Mouse (Mus musculus): ENCODE results near the gene Cdk9. TPM values are rescaled to one million over a fixed set of nuclear protein-coding genes. Genes with fewer than 3 reads are reported as not detected.

The Cdk9 gene
- polyA plus RNA-seq, 1 experiment, result 154 TPM

DNA sequence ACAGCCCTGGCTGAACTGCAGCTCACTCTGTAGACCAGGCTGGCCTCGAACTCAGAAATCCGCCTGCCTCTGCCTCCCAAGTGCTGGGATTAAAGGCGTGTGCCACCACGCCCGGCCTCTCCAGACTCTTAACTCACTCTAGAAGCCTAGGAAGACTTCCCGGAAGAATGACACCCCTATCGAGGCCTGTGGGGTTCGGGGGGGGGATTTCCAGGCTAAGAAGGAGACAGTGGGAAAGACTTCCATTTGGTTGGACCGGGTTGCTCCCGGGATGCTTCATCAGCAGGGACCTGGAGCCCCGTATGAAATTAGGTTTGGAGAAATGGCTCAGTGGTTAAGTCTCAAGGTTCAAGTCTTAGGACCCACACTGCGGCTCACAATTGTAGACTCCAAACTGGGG, 18.2 kb downstream of the Cdk9 start:
- Histone ChIP-seq H3K27ac (ENCODE audit: control insufficient read depth, insufficient read depth, low read depth, low read length, poor library complexity) (no peak overlapping the region), H3K4me3 (replicated peaks; ENCODE audit: control insufficient read depth, low read depth, low read length) (no peak overlapping the region), H3K4me1 (ENCODE audit: control insufficient read depth, insufficient read depth, low read length) (no peaks in the 10 kb centered on the region)
- no peak for TF ChIP-seq POLR2A (IDR thresholded peaks at IDR 0.05; ENCODE audit: borderline replicate concordance, control insufficient read depth, low read depth, low read length)
- no peak for TF ChIP-seq CTCF (IDR thresholded peaks at IDR 0.05; ENCODE audit: control insufficient read depth, insufficient read depth, low read length)
- WGBS, result 82% methylated on average over 12 of the region's 12 CpGs

DNA sequence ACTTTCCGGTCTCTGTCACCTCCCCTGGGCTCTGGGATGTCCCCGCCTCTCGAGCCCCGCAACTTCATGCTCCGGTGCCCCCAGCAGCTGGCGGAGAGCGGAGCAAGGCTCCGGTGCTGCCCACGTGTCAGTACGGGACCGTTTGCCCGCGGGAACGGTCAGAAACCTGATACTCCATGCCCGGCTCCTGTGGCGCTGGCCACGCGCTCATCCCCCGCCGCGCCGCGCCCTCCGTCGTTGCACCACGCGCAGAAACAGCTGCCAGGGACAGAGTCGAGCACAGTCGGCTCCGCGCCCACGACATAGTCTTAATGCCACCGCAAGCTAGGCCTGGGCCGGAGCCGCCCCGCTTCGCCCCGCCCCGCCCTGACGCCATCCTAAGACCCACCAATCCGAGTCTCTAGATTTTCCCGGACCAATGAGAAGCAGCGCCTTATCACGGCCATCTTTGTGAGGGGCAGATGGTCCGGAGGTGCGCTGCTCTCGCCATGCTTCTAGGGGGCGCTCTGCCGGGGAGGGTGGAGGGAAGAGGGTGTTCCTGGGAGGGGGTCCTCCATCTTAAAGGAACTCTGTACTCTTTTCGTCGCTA, 19.0 kb downstream of the Cdk9 start:
- peak overlapping the region; percentile 67 for H3K4me3 ChIP-seq (replicated peaks; ENCODE audit: control insufficient read depth, low read depth, low read length)
- WGBS, result under 1% methylated on average over 51 of the region's 51 CpGs
- TF ChIP-seq CTCF (IDR thresholded peaks at IDR 0.05; ENCODE audit: control insufficient read depth, insufficient read depth, low read length) (peak; percentile 79), POLR2A (IDR thresholded peaks at IDR 0.05; ENCODE audit: borderline replicate concordance, control insufficient read depth, low read depth, low read length) (peak; percentile 96)
- no peaks in the 10 kb centered on the region; the same call in 1 of the 2 replicates for H3K4me1 ChIP-seq (ENCODE audit: control insufficient read depth, insufficient read depth, low read length)
- peak overlapping the region; percentile 58 for H3K27ac ChIP-seq (ENCODE audit: control insufficient read depth, insufficient read depth, low read depth, low read length, poor library complexity)

DNA sequence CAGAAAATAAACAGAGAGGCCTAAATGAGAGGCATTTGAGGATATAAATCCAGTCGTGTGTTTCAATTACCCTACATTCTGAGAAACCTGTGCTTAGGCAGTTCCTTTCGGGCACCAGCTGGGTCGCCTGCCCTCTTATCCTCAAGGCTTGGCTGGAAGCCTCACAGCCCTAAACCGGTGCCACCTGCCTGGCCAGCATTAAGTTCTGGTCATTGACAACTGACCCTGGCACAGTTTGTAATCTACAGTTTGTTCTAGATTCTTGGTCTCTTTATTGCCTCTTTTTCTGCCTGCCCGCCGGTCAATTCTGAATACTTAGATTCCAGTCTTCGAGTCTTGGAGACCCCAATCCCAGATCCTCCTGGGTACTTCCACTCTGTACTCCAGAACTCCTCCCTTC, 19.6 kb downstream of the Cdk9 start:
- Histone ChIP-seq H3K4me1 (ENCODE audit: control insufficient read depth, insufficient read depth, low read length) (no peaks in the 10 kb centered on the region; the same call in 1 of the 2 replicates), H3K27ac (ENCODE audit: control insufficient read depth, insufficient read depth, low read depth, low read length, poor library complexity) (no peak overlapping the region), H3K4me3 (replicated peaks; ENCODE audit: control insufficient read depth, low read depth, low read length) (peak overlapping the region; percentile 67)
- WGBS, result 3% methylated on average over 7 of the region's 7 CpGs
- TF ChIP-seq CTCF (IDR thresholded peaks at IDR 0.05; ENCODE audit: control insufficient read depth, insufficient read depth, low read length) (no peak), POLR2A (IDR thresholded peaks at IDR 0.05; ENCODE audit: borderline replicate concordance, control insufficient read depth, low read depth, low read length) (no peak)

DNA sequence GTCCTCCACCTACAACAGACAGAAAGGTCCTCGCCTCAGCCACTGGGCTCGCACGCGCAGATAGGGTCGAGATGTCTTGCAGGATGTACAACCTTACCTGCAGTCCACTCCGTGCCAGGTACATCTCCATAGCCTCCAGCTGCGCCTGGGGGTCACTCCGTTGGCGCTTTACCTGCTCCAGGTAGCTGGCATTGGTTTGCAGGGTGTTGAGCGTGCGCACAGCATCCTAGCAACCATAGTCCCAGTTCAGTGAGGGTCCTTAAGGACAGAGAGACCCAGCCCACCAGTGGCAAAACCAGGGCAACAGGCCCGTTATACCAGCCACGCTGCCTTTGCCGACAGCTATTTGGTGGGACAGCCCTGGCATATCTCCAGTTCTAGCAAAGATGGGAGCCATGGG, 20.4 kb downstream of the Cdk9 start:
- WGBS, result 83% methylated on average over 14 of the region's 14 CpGs
- Histone ChIP-seq H3K4me3 (replicated peaks; ENCODE audit: control insufficient read depth, low read depth, low read length) (no peak overlapping the region), H3K27ac (ENCODE audit: control insufficient read depth, insufficient read depth, low read depth, low read length, poor library complexity) (no peak overlapping the region), H3K4me1 (ENCODE audit: control insufficient read depth, insufficient read depth, low read length) (no peaks in the 10 kb centered on the region; the same call in 1 of the 2 replicates)
- TF ChIP-seq CTCF (IDR thresholded peaks at IDR 0.05; ENCODE audit: control insufficient read depth, insufficient read depth, low read length) (no peak), POLR2A (IDR thresholded peaks at IDR 0.05; ENCODE audit: borderline replicate concordance, control insufficient read depth, low read depth, low read length) (no peak)

DNA sequence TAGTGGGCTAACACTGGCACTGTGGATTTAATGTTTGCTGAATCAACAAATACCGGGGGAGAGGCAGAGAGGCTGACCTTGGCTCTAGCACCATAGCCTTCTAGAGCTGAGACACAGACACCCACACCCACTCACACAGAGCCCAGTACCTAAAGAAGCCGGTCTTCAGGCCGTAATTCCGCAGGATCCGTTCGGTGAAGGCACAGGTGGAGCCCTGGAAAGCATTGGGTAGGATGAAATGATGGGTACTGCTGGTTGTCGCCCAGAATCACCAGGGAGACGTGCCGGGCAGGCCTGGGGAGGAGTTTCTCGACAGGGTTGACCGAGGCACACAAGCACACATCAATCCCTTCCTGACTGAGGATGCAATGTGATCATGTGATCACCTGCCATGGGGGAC, 21.8 kb downstream of the Cdk9 start:
- WGBS, result 88% methylated on average over 11 of the region's 11 CpGs
- no peak for TF ChIP-seq CTCF (IDR thresholded peaks at IDR 0.05; ENCODE audit: control insufficient read depth, insufficient read depth, low read length)
- TF ChIP-seq POLR2A (IDR thresholded peaks at IDR 0.05; ENCODE audit: borderline replicate concordance, control insufficient read depth, low read depth, low read length), result no peak
- H3K27ac ChIP-seq (ENCODE audit: control insufficient read depth, insufficient read depth, low read depth, low read length, poor library complexity), result no peak overlapping the region
- H3K4me1 ChIP-seq (ENCODE audit: control insufficient read depth, insufficient read depth, low read length), result no peaks in the 10 kb centered on the region; the same call in 1 of the 2 replicates
- H3K4me3 ChIP-seq (replicated peaks; ENCODE audit: control insufficient read depth, low read depth, low read length), result no peak overlapping the region

DNA sequence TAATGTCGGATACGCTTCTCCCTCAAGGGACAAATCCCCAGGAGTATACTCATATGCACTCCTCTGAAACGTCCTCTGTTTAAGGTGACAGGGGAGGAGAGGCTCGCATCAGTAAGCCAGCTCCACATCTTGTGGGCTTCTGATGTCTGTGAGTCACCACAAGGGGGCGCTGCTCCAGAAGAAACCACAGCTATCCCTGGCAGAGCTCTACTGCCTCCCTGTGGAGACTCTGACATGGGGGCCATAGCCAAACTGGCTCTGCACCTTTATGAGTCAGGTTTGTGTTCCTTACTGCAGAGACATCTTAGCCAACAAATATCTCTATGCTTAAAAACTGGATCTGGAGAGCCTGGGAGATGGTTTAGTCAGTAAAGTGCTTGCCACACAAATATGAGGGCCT, 23.5 kb downstream of the Cdk9 start:
- Histone ChIP-seq H3K4me3 (replicated peaks; ENCODE audit: control insufficient read depth, low read depth, low read length) (no peak overlapping the region), H3K4me1 (ENCODE audit: control insufficient read depth, insufficient read depth, low read length) (no peaks in the 10 kb centered on the region; the same call in 1 of the 2 replicates)
- WGBS, result 20% methylated on average over 5 of the region's 5 CpGs

DNA sequence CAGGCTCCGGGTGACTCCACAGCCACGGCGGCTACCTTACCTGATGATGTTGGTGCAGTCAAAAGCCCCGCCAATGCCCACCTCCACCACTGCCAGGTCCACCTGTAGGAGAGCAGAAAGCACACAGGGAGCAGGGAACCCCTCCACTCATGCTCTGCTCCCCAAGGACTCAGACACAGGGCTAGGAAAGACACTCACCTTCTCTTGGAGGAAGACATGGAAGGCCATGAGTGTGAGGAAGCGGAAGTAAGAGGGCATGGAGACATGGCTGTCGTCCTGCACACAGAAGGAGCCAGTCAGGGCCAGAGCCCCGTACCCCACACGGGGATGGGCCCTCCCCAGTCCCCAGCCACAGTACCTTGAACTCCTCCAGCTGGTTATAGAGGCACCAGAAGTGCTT, 25.3 kb downstream of the Cdk9 start:
- TF ChIP-seq CTCF (IDR thresholded peaks at IDR 0.05; ENCODE audit: control insufficient read depth, insufficient read depth, low read length), result no peak
- TF ChIP-seq POLR2A (IDR thresholded peaks at IDR 0.05; ENCODE audit: borderline replicate concordance, control insufficient read depth, low read depth, low read length), result no peak
- WGBS, result 89% methylated on average over 8 of the region's 8 CpGs
- Histone ChIP-seq H3K4me3 (replicated peaks; ENCODE audit: control insufficient read depth, low read depth, low read length) (no peak overlapping the region), H3K27ac (ENCODE audit: control insufficient read depth, insufficient read depth, low read depth, low read length, poor library complexity) (no peak overlapping the region), H3K4me1 (ENCODE audit: control insufficient read depth, insufficient read depth, low read length) (no peaks in the 10 kb centered on the region; the same call in 1 of the 2 replicates)

More for the DNA sequence above, 23.5 kb downstream of the Cdk9 start:
- TF ChIP-seq CTCF (IDR thresholded peaks at IDR 0.05; ENCODE audit: control insufficient read depth, insufficient read depth, low read length) (peak; percentile 100), POLR2A (IDR thresholded peaks at IDR 0.05; ENCODE audit: borderline replicate concordance, control insufficient read depth, low read depth, low read length) (no peak)
- no peak overlapping the region for H3K27ac ChIP-seq (ENCODE audit: control insufficient read depth, insufficient read depth, low read depth, low read length, poor library complexity)

DNA sequence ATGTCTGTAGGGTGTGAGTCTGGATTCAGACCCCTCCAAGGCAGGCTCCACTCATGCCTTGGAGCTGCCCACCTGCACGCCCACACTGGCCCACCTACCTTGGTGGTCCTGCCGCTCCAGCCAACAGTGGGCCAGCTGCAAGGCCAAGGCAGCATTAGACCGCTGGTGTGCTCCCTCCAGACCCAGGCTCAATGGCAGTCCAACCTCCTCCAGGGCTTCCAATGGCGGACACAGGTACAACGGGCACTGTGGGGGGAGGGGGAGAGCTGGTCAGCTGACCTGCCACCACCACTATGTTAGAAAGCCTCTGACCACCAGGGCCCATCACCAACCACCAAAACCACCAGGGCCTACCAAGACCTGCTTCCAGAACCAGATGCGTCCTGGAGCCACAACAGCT, 26.2 kb downstream of the Cdk9 start:
- Histone ChIP-seq H3K4me1 (ENCODE audit: control insufficient read depth, insufficient read depth, low read length) (no peaks in the 10 kb centered on the region; the same call in 1 of the 2 replicates), H3K4me3 (replicated peaks; ENCODE audit: control insufficient read depth, low read depth, low read length) (no peak overlapping the region), H3K27ac (ENCODE audit: control insufficient read depth, insufficient read depth, low read depth, low read length, poor library complexity) (no peak overlapping the region)
- WGBS, result 86% methylated on average over 6 of the region's 6 CpGs
- TF ChIP-seq POLR2A (IDR thresholded peaks at IDR 0.05; ENCODE audit: borderline replicate concordance, control insufficient read depth, low read depth, low read length) (0 out of 2 replicates have a peak, but pooled peaks have one; percentile 10), CTCF (IDR thresholded peaks at IDR 0.05; ENCODE audit: control insufficient read depth, insufficient read depth, low read length) (no peak)
